Comparison of ENCODE assay signal across 16 mouse cellular contexts in the genomic region with DNA sequence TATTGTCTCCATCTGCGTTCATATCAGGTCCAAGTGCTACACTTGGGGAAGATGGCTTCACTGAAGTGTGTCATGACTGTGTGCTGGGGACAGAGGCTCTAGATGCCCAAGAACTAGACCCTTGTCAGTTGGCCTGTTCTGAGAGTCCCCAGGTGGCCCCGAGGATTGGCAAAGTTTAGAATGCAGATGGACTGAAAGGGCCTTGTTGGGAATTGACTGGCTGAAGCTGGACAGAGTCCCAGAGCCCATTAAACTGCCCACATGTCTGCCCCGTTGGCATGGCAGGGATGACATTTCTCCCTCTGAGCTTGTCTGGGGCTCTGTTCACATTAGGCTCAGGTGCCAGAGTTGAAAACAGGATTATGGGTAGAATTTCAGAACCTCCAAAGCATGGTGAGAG.
DNase-seq lines count a peak whose midpoint lies in the region; ATAC-seq and TF ChIP-seq lines count a peak whose summit lies in the region.
"Had no signal": no experiment of that assay in that cellular context is flagged by ENCODE, and none has a peak within 500 bp of the region (broad histone marks: within the 10 kb centered on the region; RNA-seq: fewer than 3 reads in every experiment).

No protein-coding gene starts in this region.

- no peak for ATAC-seq in midbrain, postnatal 0 days (ENCODE audit: low FRiP score)
- no peak for ATAC-seq in midbrain, embryonic 13.5 days

- H3K4me1 ChIP-seq in cerebellum, adult 2 months (ENCODE audit: control insufficient read depth, insufficient read depth, low read length), result peaks cover 8% of the 10 kb centered on the region; the same call in 1 of the 2 replicates
- no peaks in the 10 kb centered on the region for H3K4me1 ChIP-seq in midbrain, postnatal 0 days (ENCODE audit: insufficient read depth, low read length)
- no peaks in the 10 kb centered on the region for H3K4me1 ChIP-seq in midbrain, embryonic 13.5 days (replicated peaks)
- H3K4me1 ChIP-seq: embryonic facial prominence, embryonic 12.5 days; heart, embryonic 13.5 days; neural tube, embryonic 12.5 days had no signal

- no peak overlapping the region for H3K9ac ChIP-seq in midbrain, postnatal 0 days (replicated peaks; ENCODE audit: low read length, poor library complexity, severe bottlenecking)
- no peak overlapping the region for H3K9ac ChIP-seq in midbrain, embryonic 13.5 days (replicated peaks)
- H3K9ac ChIP-seq: embryonic facial prominence, embryonic 12.5 days; heart, embryonic 13.5 days; neural tube, embryonic 12.5 days had no signal

- no peaks in the 10 kb centered on the region; the same call in 1 of the 2 replicates for H3K27me3 ChIP-seq in cerebellum, adult 2 months (ENCODE audit: control insufficient read depth, insufficient read depth, low read length)
- no peaks in the 10 kb centered on the region for H3K27me3 ChIP-seq in midbrain, postnatal 0 days (ENCODE audit: insufficient read depth, low read length)
- H3K27me3 ChIP-seq in midbrain, embryonic 13.5 days, result no peaks in the 10 kb centered on the region
- H3K27me3 ChIP-seq: embryonic facial prominence, embryonic 12.5 days; heart, embryonic 13.5 days; neural tube, embryonic 12.5 days had no signal

- no peak for TF ChIP-seq POLR2A in cerebellum, adult 2 months (IDR thresholded peaks at IDR 0.05; ENCODE audit: borderline replicate concordance, insufficient read depth, low read length)

- 3% methylated on average over 3 of the region's 3 CpGs for WGBS in cerebellum, adult 2 months
- WGBS in midbrain, postnatal 0 days, result 65% methylated on average over 3 of the region's 3 CpGs
- WGBS in midbrain, embryonic 13.5 days, result 82% methylated on average over 3 of the region's 3 CpGs

- H3K36me3 ChIP-seq in midbrain, postnatal 0 days (ENCODE audit: insufficient read depth, low read length), result no peaks in the 10 kb centered on the region
- H3K36me3 ChIP-seq in midbrain, embryonic 13.5 days, result no peaks in the 10 kb centered on the region
- H3K36me3 ChIP-seq: embryonic facial prominence, embryonic 12.5 days; heart, embryonic 13.5 days; neural tube, embryonic 12.5 days had no signal

- no peak for TF ChIP-seq CTCF in cerebellum, adult 2 months (IDR thresholded peaks at IDR 0.05; ENCODE audit: borderline replicate concordance, insufficient read depth, low read depth, low read length)
- no peak for TF ChIP-seq CTCF in midbrain, postnatal 0 days (IDR thresholded peaks at IDR 0.05)

- no peaks in the 10 kb centered on the region for H3K9me3 ChIP-seq in midbrain, postnatal 0 days (ENCODE audit: low read length)
- no peaks in the 10 kb centered on the region for H3K9me3 ChIP-seq in midbrain, embryonic 13.5 days
- H3K9me3 ChIP-seq: embryonic facial prominence, embryonic 12.5 days; heart, embryonic 13.5 days; neural tube, embryonic 12.5 days had no signal

- H3K4me3 ChIP-seq in cerebellum, adult 2 months (replicated peaks; ENCODE audit: insufficient read depth, low read depth, low read length), result no peak overlapping the region
- no peak overlapping the region for H3K4me3 ChIP-seq in midbrain, postnatal 0 days (ENCODE audit: low read depth, low read length)
- no peak overlapping the region for H3K4me3 ChIP-seq in midbrain, embryonic 13.5 days (replicated peaks)
- H3K4me3 ChIP-seq: embryonic facial prominence, embryonic 12.5 days; heart, embryonic 13.5 days; neural tube, embryonic 12.5 days had no signal

- H3K4me2 ChIP-seq in midbrain, postnatal 0 days (ENCODE audit: low read depth, low read length, poor library complexity, severe bottlenecking), result no peak overlapping the region
- H3K4me2 ChIP-seq in midbrain, embryonic 13.5 days (replicated peaks), result no peak overlapping the region
- H3K4me2 ChIP-seq: embryonic facial prominence, embryonic 12.5 days; heart, embryonic 13.5 days; neural tube, embryonic 12.5 days had no signal

- no peak overlapping the region for H3K27ac ChIP-seq in cerebellum, adult 2 months (ENCODE audit: insufficient read depth, low read length)
- no peak overlapping the region for H3K27ac ChIP-seq in midbrain, postnatal 0 days (ENCODE audit: low read depth, low read length)
- H3K27ac ChIP-seq in midbrain, embryonic 13.5 days, result no peak overlapping the region
- H3K27ac ChIP-seq: embryonic facial prominence, embryonic 12.5 days; heart, embryonic 13.5 days; neural tube, embryonic 12.5 days had no signal

- peak; percentile 22 to 49 for DNase-seq in cerebellum, adult 2 months
- DNase-seq in cerebellum, adult 18-20 months, result no peak
- peak; percentile 17 for DNase-seq in gastrocnemius, adult 18-20 months (ENCODE audit: low spot score)
- DNase-seq in gastrocnemius, postnatal 10 days, result no peak
- peak; percentile 81 for DNase-seq in midbrain, postnatal 0 days (ENCODE audit: low spot score)
- no peak for DNase-seq in kidney, postnatal 14 days
- DNase-seq in adrenal gland, adult (ENCODE audit: inconsistent age in 2 of 2, low spot score in 1 of 2), result no peak
- DNase-seq: adrenal gland, adult 2 months; heart, postnatal 36 days; lung, adult 18-20 months; right cerebral cortex, postnatal 4 days; thymus, postnatal 25 days had no signal

Comparison
In these comparisons a context has a peak if more than half of its experiments do, and no peak if none do; other contexts are left out.
1. DNase-seq: peak in cerebellum, adult 2 months (2 of 2), gastrocnemius, adult 18-20 months (single experiment) and midbrain, postnatal 0 days (single experiment); none in cerebellum, adult 18-20 months (0 of 2), gastrocnemius, postnatal 10 days (single experiment), kidney, postnatal 14 days (single experiment) and adrenal gland, adult (0 of 2).